Comparison of ENCODE assay signal across 11 mouse cellular contexts in genomic region chr6:30552628-30553027, GRCm38 (mm10). TPM values are rescaled to one million over a fixed set of nuclear protein-coding genes. Genes with fewer than 3 reads are reported as not detected.
DNase-seq lines count a peak whose midpoint lies in the region; ATAC-seq and TF ChIP-seq lines count a peak whose summit lies in the region.
"Had no signal": no experiment of that assay in that cellular context is flagged by ENCODE, and none has a peak within 500 bp of the region (broad histone marks: within the 10 kb centered on the region; RNA-seq: fewer than 3 reads in every experiment).

No protein-coding gene starts in this region.

- no peaks in the 10 kb centered on the region for H3K9me3 ChIP-seq in embryonic facial prominence, embryonic 14.5 days (ENCODE audit: control insufficient read depth, low read length)
- H3K9me3 ChIP-seq: liver, embryonic 15.5 days had no signal

- H3K27me3 ChIP-seq in embryonic facial prominence, embryonic 14.5 days (replicated peaks; ENCODE audit: control insufficient read depth, insufficient read depth, low read length) = no peaks in the 10 kb centered on the region

- peak overlapping the region; percentile 5; the same call in 1 of the 2 replicates for H3K9ac ChIP-seq in embryonic facial prominence, embryonic 14.5 days (ENCODE audit: low read depth, low read length)
- H3K9ac ChIP-seq: liver, embryonic 15.5 days had no signal

- no peak for TF ChIP-seq CTCF in layer of hippocampus, adult 2 months (conservative IDR thresholded peaks at IDR 0.05)

- peak overlapping the region; percentile 12; the same call in 1 of the 2 replicates for H3K27ac ChIP-seq in layer of hippocampus, adult 2 months
- peak overlapping the region; percentile 93 for H3K27ac ChIP-seq in embryonic facial prominence, embryonic 14.5 days (replicated peaks; ENCODE audit: low read depth, low read length)
- H3K27ac ChIP-seq: liver, embryonic 15.5 days had no signal

- peaks cover 49% of the 10 kb centered on the region for H3K4me1 ChIP-seq in embryonic facial prominence, embryonic 14.5 days (ENCODE audit: control insufficient read depth, insufficient read depth, low read length)

- no peak overlapping the region for H3K4me3 ChIP-seq in layer of hippocampus, adult 2 months
- H3K4me3 ChIP-seq in embryonic facial prominence, embryonic 14.5 days (ENCODE audit: low read depth, low read length) = no peak overlapping the region
- H3K4me3 ChIP-seq: liver, embryonic 15.5 days had no signal

- H3K36me3 ChIP-seq in embryonic facial prominence, embryonic 14.5 days (ENCODE audit: control insufficient read depth, insufficient read depth, low read length) = no peaks in the 10 kb centered on the region
- H3K36me3 ChIP-seq: liver, embryonic 15.5 days had no signal

- 39% methylated on average over 6 of the region's 6 CpGs for WGBS in embryonic facial prominence, embryonic 14.5 days

- DNase-seq in layer of hippocampus, adult 2 months (ENCODE audit: low spot score in 2 of 2) = no peak
- no peak for DNase-seq in layer of hippocampus, postnatal 36 days
- DNase-seq in embryonic facial prominence, embryonic 14.5 days (ENCODE audit: low spot score) = no peak
- DNase-seq in thymus, postnatal 0 days (ENCODE audit: low spot score) = no peak
- DNase-seq in thymus, postnatal 4 days = no peak
- no peak for DNase-seq in right cerebral cortex, adult 2 months (ENCODE audit: low spot score in 2 of 2)

- H3K4me2 ChIP-seq in embryonic facial prominence, embryonic 14.5 days (ENCODE audit: low read depth, low read length) = peak overlapping the region; percentile 46
- H3K4me2 ChIP-seq: liver, embryonic 15.5 days had no signal

- ATAC-seq in embryonic facial prominence, embryonic 14.5 days (ENCODE audit: low read depth) = no peak
- peak; percentile 56 for ATAC-seq in granulocyte monocyte progenitor cell, adult 5-6 weeks (replicated peaks; ENCODE audit: poor library complexity, severe bottlenecking)
- ATAC-seq in megakaryocyte, adult 5-6 weeks (ENCODE audit: poor library complexity, severe bottlenecking) = 0 out of 2 replicates have a peak, but pooled peaks have one; percentile 34

RNA-seq across cellular contexts. Expression of gene Cpa2, which starts 11.2 kb away (rescaled TPM):
- under 1 TPM in 1 of 2 experiments, not detected in 1; 0.64 TPM for total RNA-seq in layer of hippocampus, adult 2 months (2021)
- 1 to 10 TPM in 1 of 2 experiments, under 1 TPM in 1; 0.92 to 2.0 TPM for total RNA-seq in layer of hippocampus, postnatal 36 days (2021)
- 3.3 and 4.5 TPM in 2 replicates for polyA plus RNA-seq in embryonic facial prominence, embryonic 14.5 days (2014; fragmentation: Nextera tagmentation; extraction: Ambion mirVana)
- total RNA-seq in granulocyte monocyte progenitor cell, adult 5-6 weeks (2014; fragmentation: Nextera tagmentation) = not detected in 2 replicates
- 0.30 and 1.1 TPM in 2 replicates for total RNA-seq in granulocyte monocyte progenitor cell, adult 5-6 weeks (2017)
- total RNA-seq in megakaryocyte, adult 5-6 weeks (2015) = 0.27 TPM in 1 of 2 replicates, not detected in the other
- total RNA-seq in megakaryocyte, adult 5-6 weeks (2017) = not detected in 2 replicates
- polyA plus RNA-seq in thymus, postnatal 0 days (2015; fragmentation: Nextera tagmentation; extraction: Ambion mirVana) = 2.5 and 2.6 TPM in 2 replicates
- total RNA-seq: heart, postnatal 25 days had no signal

RNA-seq across cellular contexts. Expression of gene Cpa4, which starts 15.5 kb away (rescaled TPM):
- not detected for total RNA-seq in layer of hippocampus, adult 2 months (2021)
- total RNA-seq in layer of hippocampus, postnatal 36 days (2021) = not detected
- 3.0 and 3.4 TPM in 2 replicates for polyA plus RNA-seq in embryonic facial prominence, embryonic 14.5 days (2014; fragmentation: Nextera tagmentation; extraction: Ambion mirVana)
- total RNA-seq in granulocyte monocyte progenitor cell, adult 5-6 weeks (2014; fragmentation: Nextera tagmentation) = not detected in 2 replicates
- not detected in 2 replicates for total RNA-seq in granulocyte monocyte progenitor cell, adult 5-6 weeks (2017)
- total RNA-seq in megakaryocyte, adult 5-6 weeks (2015) = not detected in 2 replicates
- not detected in 2 replicates for total RNA-seq in megakaryocyte, adult 5-6 weeks (2017)
- polyA plus RNA-seq in thymus, postnatal 0 days (2015; fragmentation: Nextera tagmentation; extraction: Ambion mirVana) = 0.09 TPM in 1 of 2 replicates, not detected in the other
- total RNA-seq: heart, postnatal 25 days had no signal

RNA-seq across cellular contexts. Expression of gene Ssmem1, which starts 43.0 kb away (rescaled TPM):
- 1 to 10 TPM in 1 of 2 experiments, under 1 TPM in 1; 0.32 to 1.3 TPM for total RNA-seq in layer of hippocampus, adult 2 months (2021)
- total RNA-seq in layer of hippocampus, postnatal 36 days (2021) = 1 to 10 TPM in 1 of 2 experiments, under 1 TPM in 1; 0.70 to 1.2 TPM
- 0.51 TPM in 1 of 2 replicates, not detected in the other for polyA plus RNA-seq in embryonic facial prominence, embryonic 14.5 days (2014; fragmentation: Nextera tagmentation; extraction: Ambion mirVana)
- total RNA-seq in granulocyte monocyte progenitor cell, adult 5-6 weeks (2014; fragmentation: Nextera tagmentation) = not detected in 2 replicates
- total RNA-seq in granulocyte monocyte progenitor cell, adult 5-6 weeks (2017) = 0.21 TPM in 1 of 2 replicates, not detected in the other
- total RNA-seq in megakaryocyte, adult 5-6 weeks (2015) = 0.68 TPM in 1 of 2 replicates, not detected in the other
- 0.44 and 1.1 TPM in 2 replicates for total RNA-seq in megakaryocyte, adult 5-6 weeks (2017)
- polyA plus RNA-seq in thymus, postnatal 0 days (2015; fragmentation: Nextera tagmentation; extraction: Ambion mirVana) = 0.12 and 0.13 TPM in 2 replicates

RNA-seq across cellular contexts. Expression of gene Tmem209, which starts 43.0 kb away (rescaled TPM):
- 10 to 100 TPM; 19.5 to 23.0 TPM for total RNA-seq in layer of hippocampus, adult 2 months (2021)
- total RNA-seq in layer of hippocampus, postnatal 36 days (2021) = 10 to 100 TPM; 19.2 to 25.2 TPM
- 31.0 and 36.9 TPM in 2 replicates for polyA plus RNA-seq in embryonic facial prominence, embryonic 14.5 days (2014; fragmentation: Nextera tagmentation; extraction: Ambion mirVana)
- 45.0 and 65.8 TPM in 2 replicates for total RNA-seq in granulocyte monocyte progenitor cell, adult 5-6 weeks (2014; fragmentation: Nextera tagmentation)
- 34.0 and 38.2 TPM in 2 replicates for total RNA-seq in granulocyte monocyte progenitor cell, adult 5-6 weeks (2017)
- 40.3 and 42.3 TPM in 2 replicates for total RNA-seq in megakaryocyte, adult 5-6 weeks (2015)
- 24.0 and 39.0 TPM in 2 replicates for total RNA-seq in megakaryocyte, adult 5-6 weeks (2017)
- 34.4 and 38.4 TPM in 2 replicates for polyA plus RNA-seq in thymus, postnatal 0 days (2015; fragmentation: Nextera tagmentation; extraction: Ambion mirVana)

RNA-seq across cellular contexts. Expression of gene Cpa5, which starts 58.2 kb away (rescaled TPM):
- not detected for total RNA-seq in layer of hippocampus, adult 2 months (2021)
- not detected for total RNA-seq in layer of hippocampus, postnatal 36 days (2021)
- polyA plus RNA-seq in embryonic facial prominence, embryonic 14.5 days (2014; fragmentation: Nextera tagmentation; extraction: Ambion mirVana) = 0.92 and 1.3 TPM in 2 replicates
- not detected in 2 replicates for total RNA-seq in granulocyte monocyte progenitor cell, adult 5-6 weeks (2014; fragmentation: Nextera tagmentation)
- total RNA-seq in granulocyte monocyte progenitor cell, adult 5-6 weeks (2017) = not detected in 2 replicates
- total RNA-seq in megakaryocyte, adult 5-6 weeks (2015) = not detected in 2 replicates
- not detected in 2 replicates for total RNA-seq in megakaryocyte, adult 5-6 weeks (2017)
- polyA plus RNA-seq in thymus, postnatal 0 days (2015; fragmentation: Nextera tagmentation; extraction: Ambion mirVana) = not detected in 2 replicates
- total RNA-seq: heart, postnatal 25 days had no signal
- polyA plus RNA-seq: neural tube, embryonic 11.5 days had no signal
